Comparison of ENCODE assay signal across 34 mouse cellular contexts in genomic region chr3:144932335-144932734, GRCm38 (mm10). TPM values are rescaled to one million over a fixed set of nuclear protein-coding genes. Genes with fewer than 3 reads are reported as not detected.
"Had no signal": no experiment of that assay in that cellular context is flagged by ENCODE, and none has a peak within 500 bp of the region (broad histone marks: within the 10 kb centered on the region; RNA-seq: fewer than 3 reads in every experiment).

Gene Clca4b (minus strand): TSS chr3:144932529.

- ATAC-seq: hindbrain, postnatal 0 days had no signal

- H3K27me3 ChIP-seq: heart, embryonic 12.5 days; hindbrain, embryonic 12.5 days; hindbrain, embryonic 15.5 days; limb, embryonic 13.5 days; limb, embryonic 15.5 days; liver, embryonic 12.5 days had no signal

- H3K9me3 ChIP-seq: heart, embryonic 10.5 days; heart, embryonic 12.5 days; hindbrain, embryonic 10.5 days; hindbrain, embryonic 12.5 days; hindbrain, embryonic 15.5 days; limb, embryonic 13.5 days; limb, embryonic 15.5 days; liver, embryonic 12.5 days had no signal

- H3K27ac ChIP-seq: heart, embryonic 10.5 days; hindbrain, embryonic 10.5 days; hindbrain, embryonic 12.5 days; hindbrain, embryonic 15.5 days; hindbrain, postnatal 0 days; layer of hippocampus, adult 2 months; limb, embryonic 13.5 days; limb, embryonic 15.5 days; liver, embryonic 12.5 days; liver, embryonic 14.5 days had no signal

- H3K9ac ChIP-seq: heart, embryonic 12.5 days; hindbrain, embryonic 12.5 days; hindbrain, embryonic 15.5 days; limb, embryonic 13.5 days; limb, embryonic 15.5 days; liver, embryonic 12.5 days; liver, embryonic 14.5 days had no signal

- H3K4me3 ChIP-seq: heart, embryonic 10.5 days; heart, embryonic 12.5 days; hindbrain, embryonic 10.5 days; hindbrain, embryonic 12.5 days; hindbrain, embryonic 15.5 days; layer of hippocampus, adult 2 months; limb, embryonic 13.5 days; limb, embryonic 15.5 days; liver, embryonic 12.5 days had no signal

- H3K4me2 ChIP-seq: heart, embryonic 12.5 days; hindbrain, embryonic 12.5 days; hindbrain, embryonic 15.5 days; limb, embryonic 13.5 days; limb, embryonic 15.5 days; liver, embryonic 12.5 days had no signal

- H3K4me1 ChIP-seq: heart, embryonic 10.5 days; heart, embryonic 12.5 days; hindbrain, embryonic 12.5 days; hindbrain, embryonic 15.5 days; limb, embryonic 13.5 days; limb, embryonic 15.5 days; liver, embryonic 12.5 days had no signal

- H3K36me3 ChIP-seq: heart, embryonic 10.5 days; heart, embryonic 12.5 days; hindbrain, embryonic 10.5 days; hindbrain, embryonic 12.5 days; hindbrain, embryonic 15.5 days; limb, embryonic 13.5 days; limb, embryonic 15.5 days; liver, embryonic 12.5 days had no signal

- DNase-seq: gastrocnemius, postnatal 14 days; gastrocnemius, postnatal 36 days; heart, postnatal 4 days; kidney, adult 18-20 months; kidney, adult 8-10 months; kidney, postnatal 14 days; kidney, postnatal 36 days; left cerebral cortex, postnatal 4 days had no signal

RNA-seq across cellular contexts. Expression of gene Clca4b, which starts in this region (rescaled TPM):
- total RNA-seq: gastrocnemius, adult 18-20 months; gastrocnemius, adult 8-10 months; gastrocnemius, postnatal 14 days; gastrocnemius, postnatal 36 days; heart, adult 8-10 months; heart, postnatal 10 days; heart, postnatal 25 days; heart, postnatal 4 days; hindbrain, postnatal 0 days; layer of hippocampus, adult 2 months; layer of hippocampus, postnatal 10 days; layer of hippocampus, postnatal 25 days; left cerebral cortex, adult 8-10 months; left cerebral cortex, postnatal 10 days; left cerebral cortex, postnatal 25 days; left cerebral cortex, postnatal 4 days; liver, adult 2 months had no signal
- polyA plus RNA-seq: heart, embryonic 10.5 days; heart, embryonic 12.5 days; heart, embryonic 14.5 days; hindbrain, embryonic 10.5 days; hindbrain, embryonic 12.5 days; hindbrain, embryonic 15.5 days; kidney, embryonic 14.5 days; kidney, embryonic 16.5 days; limb, embryonic 11.5 days; limb, embryonic 13.5 days; limb, embryonic 15.5 days; liver, adult 2 months; liver, embryonic 12.5 days; liver, embryonic 14.5 days had no signal
